Comparison of ENCODE assay signal across 8 mouse cellular contexts in the genomic region with DNA sequence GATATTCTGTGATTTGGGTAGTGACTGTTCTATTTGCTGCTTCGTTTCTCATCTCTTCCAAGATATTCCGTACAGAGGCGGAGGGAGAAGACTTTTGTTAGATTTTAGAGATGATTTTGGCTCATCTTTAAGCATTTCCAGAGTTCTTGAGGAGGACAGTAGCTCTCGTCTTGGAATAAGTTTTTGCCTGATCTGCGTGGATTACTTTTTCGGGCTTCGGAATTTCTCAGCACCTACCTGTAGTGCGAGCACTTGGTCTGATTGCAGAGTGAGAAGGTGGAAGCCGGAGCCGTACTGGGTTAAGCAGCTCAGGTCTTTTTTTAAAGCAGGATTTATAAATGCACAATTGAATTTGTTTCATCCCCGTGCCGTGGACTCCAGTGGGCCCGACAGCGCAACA. TPM values are rescaled to one million over a fixed set of nuclear protein-coding genes. Genes with fewer than 3 reads are reported as not detected.
DNase-seq lines count a peak whose midpoint lies in the region; ATAC-seq and TF ChIP-seq lines count a peak whose summit lies in the region.

No protein-coding gene starts in this region.

- H3K36me3 ChIP-seq in liver, adult 2 months (ENCODE audit: control insufficient read depth, insufficient read depth, low read length), result no peaks in the 10 kb centered on the region
- H3K36me3 ChIP-seq in embryonic facial prominence, embryonic 12.5 days, result no peaks in the 10 kb centered on the region
- H3K36me3 ChIP-seq in intestine, embryonic 14.5 days (ENCODE audit: control insufficient read depth, insufficient read depth, low read length), result no peaks in the 10 kb centered on the region
- no peaks in the 10 kb centered on the region for H3K36me3 ChIP-seq in myocyte (ENCODE audit: control insufficient read depth, insufficient read depth)

- ATAC-seq in embryonic facial prominence, embryonic 12.5 days (ENCODE audit: insufficient number of reproducible peaks, insufficient read depth, low FRiP score, low TSS enrichment), result no peak
- ATAC-seq in intestine, embryonic 14.5 days (replicated peaks; ENCODE audit: low FRiP score, low TSS enrichment, low read depth), result 0 out of 2 replicates have a peak, but pooled peaks have one; percentile 36

- peak overlapping the region; percentile 82 for H3K9ac ChIP-seq in liver, adult 2 months (ENCODE audit: low read depth, low read length)
- H3K9ac ChIP-seq in embryonic facial prominence, embryonic 12.5 days, result peak overlapping the region; percentile 25; the same call in 1 of the 2 replicates
- peak overlapping the region; percentile 59 for H3K9ac ChIP-seq in intestine, embryonic 14.5 days (ENCODE audit: low read length)

- no peak overlapping the region for H3ac ChIP-seq in myocyte (ENCODE audit: control insufficient read depth, insufficient read length)

- H3K9me3 ChIP-seq in embryonic facial prominence, embryonic 12.5 days, result no peaks in the 10 kb centered on the region
- H3K9me3 ChIP-seq in intestine, embryonic 14.5 days (ENCODE audit: control insufficient read depth, low read length), result no peaks in the 10 kb centered on the region

- H3K79me2 ChIP-seq in liver, adult 2 months (ENCODE audit: control insufficient read depth, insufficient read depth, low read length), result peaks cover 5% of the 10 kb centered on the region; the same call in 1 of the 2 replicates
- H3K79me2 ChIP-seq in myocyte (ENCODE audit: control insufficient read depth, insufficient read depth), result no peaks in the 10 kb centered on the region

- H3K4me1 ChIP-seq in liver, adult 2 months (ENCODE audit: control insufficient read depth, insufficient read depth, low read length), result 0 out of 2 replicates have a peak, but pooled peaks cover 2% of the 10 kb centered on the region
- H3K4me1 ChIP-seq in embryonic facial prominence, embryonic 12.5 days, result no peaks in the 10 kb centered on the region
- H3K4me1 ChIP-seq in intestine, embryonic 14.5 days (replicated peaks; ENCODE audit: control insufficient read depth, insufficient read depth, low read length), result no peaks in the 10 kb centered on the region

- 9% methylated on average over 14 of the region's 14 CpGs for WGBS in liver, adult 2 months
- 13% methylated on average over 14 of the region's 14 CpGs for WGBS in embryonic facial prominence, embryonic 12.5 days
- 12% methylated on average over 14 of the region's 14 CpGs for WGBS in intestine, embryonic 14.5 days

- peak overlapping the region; percentile 62 for H3K4me2 ChIP-seq in embryonic facial prominence, embryonic 12.5 days (replicated peaks)
- peak overlapping the region; percentile 47 for H3K4me2 ChIP-seq in intestine, embryonic 14.5 days (ENCODE audit: low read length)
- peak overlapping the region; percentile 54 for H3K4me2 ChIP-seq in myocyte (ENCODE audit: low read depth)

- peak overlapping the region; percentile 73 for H3K27ac ChIP-seq in liver, adult 2 months (replicated peaks; ENCODE audit: insufficient read depth, low read depth, low read length)
- H3K27ac ChIP-seq in embryonic facial prominence, embryonic 12.5 days, result no peak overlapping the region
- peak overlapping the region; percentile 69 for H3K27ac ChIP-seq in intestine, embryonic 14.5 days (ENCODE audit: low read depth)

- no peak for DNase-seq in liver, adult 2 months (ENCODE audit: extremely low read depth, low read depth, low spot score)
- DNase-seq in liver, result no peak
- DNase-seq in intestine, embryonic 14.5 days (ENCODE audit: low spot score), result no peak
- no peak for DNase-seq in cerebellum, postnatal 14 days
- DNase-seq in frontal cortex, postnatal 25 days (ENCODE audit: low spot score in 2 of 2), result no peak
- DNase-seq in gastrocnemius, postnatal 4 days (ENCODE audit: low spot score in 2 of 2), result no peak

- TF ChIP-seq POLR2A in liver, adult 2 months (IDR thresholded peaks at IDR 0.05; ENCODE audit: extremely low read depth, insufficient read depth, low read length), result no peak
- no peak for TF ChIP-seq POLR2A in myocyte (IDR thresholded peaks at IDR 0.05; ENCODE audit: insufficient read length, low read depth)

- TF ChIP-seq CTCF in liver, adult 2 months (IDR thresholded peaks at IDR 0.05; ENCODE audit: low read depth, low read length), result no peak

- H3K4me3 ChIP-seq in liver, adult 2 months (ENCODE audit: insufficient read depth, low read depth, low read length), result peak overlapping the region; percentile 66
- H3K4me3 ChIP-seq in embryonic facial prominence, embryonic 12.5 days, result peak overlapping the region; percentile 38
- peak overlapping the region; percentile 38 for H3K4me3 ChIP-seq in intestine, embryonic 14.5 days (ENCODE audit: low read depth, low read length)
- no peak overlapping the region for H3K4me3 ChIP-seq in myocyte

- H3K27me3 ChIP-seq in liver, adult 2 months (ENCODE audit: control insufficient read depth, insufficient read depth, low read length), result no peaks in the 10 kb centered on the region
- peaks cover 9% of the 10 kb centered on the region for H3K27me3 ChIP-seq in embryonic facial prominence, embryonic 12.5 days
- no peaks in the 10 kb centered on the region; the same call in 1 of the 2 replicates for H3K27me3 ChIP-seq in intestine, embryonic 14.5 days (replicated peaks; ENCODE audit: control insufficient read depth, insufficient read depth, low read length)
- H3K27me3 ChIP-seq in myocyte (ENCODE audit: control insufficient read depth, insufficient read depth, insufficient read length), result peaks cover 27% of the 10 kb centered on the region

TF ChIP-seq in myocyte, 11 proteins besides CTCF, POLR2A, EP300 and RAD21:
- TF ChIP-seq TCF3 (IDR thresholded peaks at IDR 0.05; ENCODE audit: insufficient read length, low read depth) (no peak), MYOD1 (IDR thresholded peaks at IDR 0.05; ENCODE audit: control insufficient read depth in 1 of 3, insufficient read length in 2 of 3, low read depth in 2 of 3) (no peak), SRF (IDR thresholded peaks at IDR 0.05; ENCODE audit: control insufficient read depth, insufficient read length, low read depth) (no peak), USF1 (IDR thresholded peaks at IDR 0.05; ENCODE audit: low read depth) (no peak), REST (IDR thresholded peaks at IDR 0.05; ENCODE audit: insufficient read depth, insufficient read length) (no peak), CEBPB (IDR thresholded peaks at IDR 0.05; ENCODE audit: insufficient read depth, poor library complexity, severe bottlenecking) (no peak)

RNA-seq across cellular contexts. Expression of a gene that starts 0.3 kb away (rescaled TPM):
- total RNA-seq in liver, adult 2 months (2014; rRNA removed), result 13.2 and 14.1 TPM in 2 replicates
- 19.3 and 19.5 TPM in 2 replicates for polyA plus RNA-seq in liver, adult 2 months (2012; rRNA removed)
- polyA plus RNA-seq in embryonic facial prominence, embryonic 12.5 days (2016; fragmentation: Nextera tagmentation; extraction: Ambion mirVana), result 4.5 and 5.5 TPM in 2 replicates
- polyA plus RNA-seq in intestine, embryonic 14.5 days (2014; fragmentation: Nextera tagmentation; extraction: Ambion mirVana), result 18.9 and 22.2 TPM in 2 replicates
- polyA plus RNA-seq in myocyte (2012; fragmentation: generic; extraction: Trizol), result not detected
- under 1 TPM; 0.17 to 0.29 TPM for total RNA-seq in gastrocnemius, postnatal 4 days (2021)

RNA-seq across cellular contexts. Expression of a gene that starts 45.9 kb away (rescaled TPM):
- 0.07 and 0.09 TPM in 2 replicates for total RNA-seq in liver, adult 2 months (2014; rRNA removed)
- polyA plus RNA-seq in liver, adult 2 months (2012; rRNA removed), result 0.05 TPM in 1 of 2 replicates, not detected in the other
- polyA plus RNA-seq in embryonic facial prominence, embryonic 12.5 days (2016; fragmentation: Nextera tagmentation; extraction: Ambion mirVana), result 0.31 and 0.51 TPM in 2 replicates
- 0.23 and 0.38 TPM in 2 replicates for polyA plus RNA-seq in intestine, embryonic 14.5 days (2014; fragmentation: Nextera tagmentation; extraction: Ambion mirVana)
- not detected for polyA plus RNA-seq in myocyte (2012; fragmentation: generic; extraction: Trizol)
- under 1 TPM; 0.10 to 0.17 TPM for total RNA-seq in gastrocnemius, postnatal 4 days (2021)

Comparison
In these comparisons a context has a peak if more than half of its experiments do, and no peak if none do; other contexts are left out.
1. H3K9ac ChIP-seq: peak in every context shown above with its lines; median percentile 82 in liver, adult 2 months; 59 in intestine, embryonic 14.5 days; 25 in embryonic facial prominence, embryonic 12.5 days.